Mouse (Mus musculus): ENCODE measurements around the gene Otog.

- TF ChIP-seq EP300 (IDR thresholded peaks at IDR 0.05; ENCODE audit: low read depth) (no peak), CTCF (IDR thresholded peaks at IDR 0.05; ENCODE audit: low read depth) (no peak)
These were observed 13.9 kb upstream of the Otog start for GRCm38 (mm10) chr7:46226936-46227335.

Data from liver, postnatal 0 days (tissue).